Mouse (Mus musculus): ENCODE results near the gene Stap2.

- TF ChIP-seq POLR2A (IDR thresholded peaks at IDR 0.05; ENCODE audit: borderline replicate concordance, insufficient read depth, low read length) = no peak
- TF ChIP-seq CTCF (IDR thresholded peaks at IDR 0.05; ENCODE audit: borderline replicate concordance, insufficient read depth, low read depth, low read length) = peak; percentile 86
These were observed 13.2 kb upstream of the Stap2 start for GRCm38 (mm10) chr17:56018347-56019131.
